Mouse (Mus musculus) hindbrain, embryonic 13.5 days (tissue): ENCODE results near the gene Aldh1a1. TPM values are rescaled to one million over a fixed set of nuclear protein-coding genes. Genes with fewer than 3 reads are reported as not detected.

ENCODE experiments used
- ATAC-seq: fragments of 200-750 bp; cut with Nextera tagmentation; 2 replicates; pipeline ENCODE4 v1.8.0; 2017; ENCODE audit warnings: moderate TSS enrichment; ENCODE audit not compliant: low FRiP score
- H3K27ac ChIP-seq: fragments of 300-500 bp; sonication (generic); 2 replicates; pipeline ENCODE4 v1.5.1; 2015; ENCODE audit warnings: inconsistent platforms, mild to moderate bottlenecking, moderate library complexity
- H3K27me3 ChIP-seq: fragments of 300-500 bp; sonication (generic); 2 replicates; pipeline ENCODE4 v1.6.1; 2015; ENCODE audit warnings: mild to moderate bottlenecking, inconsistent platforms
- H3K36me3 ChIP-seq: fragments of 300-500 bp; sonication (generic); 2 replicates; pipeline ENCODE4 v1.6.1; 2015; ENCODE audit warnings: mild to moderate bottlenecking, inconsistent platforms
- H3K4me1 ChIP-seq: fragments of 300-500 bp; sonication (generic); replicated peaks from 2 replicates; pipeline ENCODE4 v1.6.1; 2015; ENCODE audit warnings: inconsistent platforms
- H3K4me2 ChIP-seq: fragments of 300-500 bp; sonication (generic); 2 replicates; pipeline ENCODE4 v1.6.1; 2015; ENCODE audit warnings: inconsistent platforms, mild to moderate bottlenecking, moderate library complexity
- H3K4me3 ChIP-seq: fragments of 300-500 bp; sonication (generic); 2 replicates; pipeline ENCODE4 v1.5.1; 2015; ENCODE audit warnings: mild to moderate bottlenecking, inconsistent platforms
- H3K9ac ChIP-seq: fragments of 300-500 bp; sonication (generic); 2 replicates; pipeline ENCODE4 v1.6.1; 2015; ENCODE audit warnings: mild to moderate bottlenecking, inconsistent platforms
- H3K9me3 ChIP-seq: fragments of 300-500 bp; sonication (generic); 2 replicates; pipeline ENCODE4 v1.6.1; 2016; ENCODE audit warnings: inconsistent platforms
- WGBS: fragments of 180-500 bp; shearing (Covaris S2); methylation state at CpG from one replicate; pipeline ENCODE4 v1.1.7; 2015; 5-methylcytosine and 5-hydroxymethylcytosine counted together
- polyA plus RNA-seq: library from polyadenylated mRNA; unstranded; fragments of >200 nt; fragmentation: Nextera tagmentation; extraction: Ambion mirVana; gene quantifications from 2 replicates; pipeline ENCODE4 v1.2.1, GENCODE M21; 2015

Gene Aldh1a1
- polyA plus RNA-seq, 1 experiment from 2014 or later: 1.3 TPM

DNA sequence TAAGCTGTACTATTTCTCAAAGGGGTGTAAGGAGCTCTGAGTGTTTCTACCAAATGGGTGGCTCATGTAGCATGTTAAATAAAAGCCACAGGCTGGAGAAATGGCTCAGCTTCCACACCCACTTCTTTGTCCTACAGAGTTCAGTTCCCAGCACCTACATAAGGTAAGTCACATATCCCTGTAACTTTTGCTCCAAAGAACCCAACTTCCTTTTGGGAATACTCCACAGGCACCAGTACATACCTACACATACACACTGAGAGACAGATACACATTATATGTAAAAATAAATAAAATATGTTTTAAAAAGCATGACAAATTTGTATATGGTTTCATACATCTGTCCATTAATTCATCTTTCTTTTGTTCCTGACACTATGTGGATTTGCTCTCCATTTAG is 66.0 kb downstream of the Aldh1a1 start:
- no peaks in the 10 kb centered on the region for H3K4me1 ChIP-seq
- no peak overlapping the region for H3K4me2 ChIP-seq
- no peaks in the 10 kb centered on the region for H3K9me3 ChIP-seq
- no peak overlapping the region for H3K9ac ChIP-seq
- H3K4me3 ChIP-seq: no peak overlapping the region
- H3K27me3 ChIP-seq: no peaks in the 10 kb centered on the region
- ATAC-seq: no peak
- H3K27ac ChIP-seq: no peak overlapping the region
- no peaks in the 10 kb centered on the region for H3K36me3 ChIP-seq

DNA sequence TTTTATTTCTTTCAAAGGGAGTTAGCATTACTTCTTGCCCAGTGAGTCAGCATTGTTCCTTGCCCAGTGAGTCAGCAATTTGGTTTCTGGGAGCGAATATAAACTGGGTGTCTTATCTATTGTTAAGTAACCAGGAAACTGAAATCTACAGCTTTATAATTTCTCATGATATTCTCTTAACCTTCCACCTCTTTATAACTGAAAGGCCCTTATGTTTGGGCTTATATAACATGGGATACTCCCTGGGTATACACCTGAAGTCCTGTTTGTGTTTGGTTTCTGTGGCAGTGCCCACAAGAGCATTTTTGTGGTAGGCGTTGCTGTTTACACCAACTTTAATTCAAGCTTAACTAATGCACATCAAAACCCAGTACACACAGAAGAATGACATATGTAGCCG is 66.4 kb downstream of the Aldh1a1 start:
- no peaks in the 10 kb centered on the region for H3K4me1 ChIP-seq
- no peaks in the 10 kb centered on the region for H3K36me3 ChIP-seq
- H3K9ac ChIP-seq: no peak overlapping the region
- H3K9me3 ChIP-seq: no peaks in the 10 kb centered on the region
- no peak overlapping the region for H3K27ac ChIP-seq
- WGBS: 83% methylated on average over 3 of the region's 3 CpGs
- no peak for ATAC-seq
- H3K4me3 ChIP-seq: no peak overlapping the region
- H3K27me3 ChIP-seq: no peaks in the 10 kb centered on the region
- no peak overlapping the region for H3K4me2 ChIP-seq

DNA sequence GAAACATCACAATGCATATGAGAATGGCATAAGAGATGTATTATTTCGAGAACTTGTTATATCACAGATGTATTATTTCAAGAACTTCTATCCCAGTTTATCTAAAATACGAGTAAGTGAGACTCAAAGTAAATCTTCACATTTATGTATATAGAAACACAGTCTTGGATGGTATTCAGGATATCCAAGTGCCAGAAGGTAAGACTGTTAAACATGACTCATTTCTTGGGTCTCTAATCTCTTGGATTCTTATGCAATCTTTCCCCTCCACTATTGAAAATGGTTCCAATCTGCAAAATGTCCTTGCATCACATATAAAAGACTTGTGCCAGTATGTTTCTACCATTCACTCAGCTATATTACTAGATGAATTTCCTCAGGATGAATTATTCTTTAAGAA is 67.4 kb downstream of the Aldh1a1 start:
- no peaks in the 10 kb centered on the region for H3K9me3 ChIP-seq
- 88% methylated on average over 2 of the region's 2 CpGs for WGBS
- H3K4me1 ChIP-seq: no peaks in the 10 kb centered on the region
- no peaks in the 10 kb centered on the region for H3K36me3 ChIP-seq
- no peak overlapping the region for H3K4me3 ChIP-seq
- ATAC-seq: no peak
- H3K4me2 ChIP-seq: no peak overlapping the region
- H3K9ac ChIP-seq: no peak overlapping the region
- H3K27me3 ChIP-seq: no peaks in the 10 kb centered on the region
- no peak overlapping the region for H3K27ac ChIP-seq

DNA sequence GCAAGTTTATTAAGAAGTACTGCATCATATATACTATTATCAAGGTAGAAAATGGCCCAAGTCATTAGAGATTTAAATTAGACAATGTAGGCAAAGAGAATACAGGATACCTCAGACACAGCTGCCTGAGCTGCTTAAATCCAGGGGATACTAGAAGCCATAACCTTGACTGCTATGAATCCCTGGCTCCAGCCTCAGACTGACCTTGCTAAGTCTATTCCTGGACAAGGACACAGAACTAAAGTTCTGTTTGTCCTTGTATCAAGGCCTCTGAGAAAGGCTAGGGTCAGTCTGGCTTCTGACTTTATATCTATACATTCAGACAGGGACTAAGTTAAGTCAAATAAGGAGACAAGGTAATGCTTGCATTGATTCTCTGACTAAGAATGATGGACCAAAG is 69.9 kb downstream of the Aldh1a1 start:
- no peaks in the 10 kb centered on the region for H3K9me3 ChIP-seq
- no peak overlapping the region for H3K4me2 ChIP-seq
- no peaks in the 10 kb centered on the region for H3K4me1 ChIP-seq
- H3K36me3 ChIP-seq: no peaks in the 10 kb centered on the region
- no peak for ATAC-seq
- H3K27ac ChIP-seq: no peak overlapping the region
- no peak overlapping the region for H3K4me3 ChIP-seq
- H3K27me3 ChIP-seq: no peaks in the 10 kb centered on the region
- no peak overlapping the region for H3K9ac ChIP-seq

DNA sequence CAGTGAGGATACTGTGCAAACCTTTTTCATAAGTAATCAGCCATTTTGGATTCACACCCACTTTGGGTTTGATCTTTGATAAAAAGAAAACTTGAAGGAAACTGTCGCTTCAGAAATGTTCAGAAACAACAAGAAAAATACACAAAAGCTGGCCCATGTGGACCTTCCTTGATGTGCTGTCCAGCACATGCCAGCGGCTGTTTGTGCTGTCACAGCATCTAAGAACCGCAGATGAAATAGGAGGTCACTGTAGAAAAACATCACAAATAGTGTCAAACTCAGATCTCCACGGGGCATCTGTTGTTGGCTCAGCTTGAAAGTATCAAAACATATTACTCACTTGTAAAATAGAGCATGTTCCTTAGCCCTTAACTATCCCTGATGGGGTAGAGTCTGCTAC is 73.8 kb downstream of the Aldh1a1 start:
- H3K9ac ChIP-seq: no peak overlapping the region
- ATAC-seq: no peak
- no peaks in the 10 kb centered on the region for H3K4me1 ChIP-seq
- H3K36me3 ChIP-seq: no peaks in the 10 kb centered on the region
- WGBS: 88% methylated on average over 4 of the region's 4 CpGs
- H3K4me2 ChIP-seq: no peak overlapping the region
- no peak overlapping the region for H3K27ac ChIP-seq
- no peak overlapping the region for H3K4me3 ChIP-seq
- no peaks in the 10 kb centered on the region for H3K9me3 ChIP-seq
- H3K27me3 ChIP-seq: no peaks in the 10 kb centered on the region

DNA sequence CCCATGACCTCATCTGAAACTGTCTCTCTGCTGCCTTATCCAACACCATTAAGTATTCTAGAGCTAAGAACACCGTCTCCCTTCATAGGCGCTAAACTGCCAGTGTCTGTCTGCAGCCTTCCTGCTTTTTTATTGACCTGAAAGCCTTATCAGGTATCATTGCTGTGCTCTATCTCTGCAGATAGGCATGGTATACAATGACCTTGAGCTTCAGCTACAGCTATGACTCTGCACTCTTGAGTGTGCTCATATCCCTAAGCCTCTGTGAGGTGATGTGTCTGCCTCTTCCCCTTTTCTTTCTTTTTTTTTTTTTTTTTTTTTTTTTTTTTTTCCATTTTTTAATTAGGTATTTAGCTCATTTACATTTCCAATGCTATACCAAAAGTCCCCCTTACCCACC is 74.5 kb downstream of the Aldh1a1 start:
- no peak overlapping the region for H3K9ac ChIP-seq
- no peak for ATAC-seq
- no peak overlapping the region for H3K4me2 ChIP-seq
- no peaks in the 10 kb centered on the region for H3K27me3 ChIP-seq
- 99% methylated on average over 2 of the region's 2 CpGs for WGBS
- H3K27ac ChIP-seq: no peak overlapping the region
- no peak overlapping the region for H3K4me3 ChIP-seq
- no peaks in the 10 kb centered on the region for H3K9me3 ChIP-seq
- no peaks in the 10 kb centered on the region for H3K4me1 ChIP-seq
- H3K36me3 ChIP-seq: no peaks in the 10 kb centered on the region

DNA sequence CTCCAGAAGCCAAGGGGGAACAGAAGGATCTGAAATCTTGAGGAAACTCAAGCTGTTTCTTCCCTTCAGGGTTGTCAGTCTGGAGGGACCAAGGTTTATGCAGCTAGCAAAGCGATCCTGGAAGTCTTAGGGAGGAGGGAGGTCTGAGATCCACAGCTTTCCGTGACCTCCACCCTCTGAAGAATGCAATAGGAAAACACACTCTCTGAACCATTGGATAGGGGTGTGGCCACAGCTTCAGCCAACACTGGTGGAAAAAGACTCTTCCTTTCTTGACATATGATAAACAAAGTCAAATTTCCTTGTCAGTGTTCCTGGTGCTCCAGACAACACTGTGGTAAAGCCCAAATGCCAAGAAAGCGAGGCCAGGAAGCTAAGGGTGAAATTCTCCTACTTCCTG is 84.5 kb downstream of the Aldh1a1 start:
- Histone ChIP-seq H3K27me3 (no peaks in the 10 kb centered on the region), H3K27ac (no peak overlapping the region), H3K36me3 (no peaks in the 10 kb centered on the region), H3K9me3 (no peaks in the 10 kb centered on the region), H3K4me3 (no peak overlapping the region), H3K4me2 (no peak overlapping the region), H3K9ac (no peak overlapping the region), H3K4me1 (no peaks in the 10 kb centered on the region)
- 71% methylated on average over 3 of the region's 3 CpGs for WGBS
- ATAC-seq: no peak

DNA sequence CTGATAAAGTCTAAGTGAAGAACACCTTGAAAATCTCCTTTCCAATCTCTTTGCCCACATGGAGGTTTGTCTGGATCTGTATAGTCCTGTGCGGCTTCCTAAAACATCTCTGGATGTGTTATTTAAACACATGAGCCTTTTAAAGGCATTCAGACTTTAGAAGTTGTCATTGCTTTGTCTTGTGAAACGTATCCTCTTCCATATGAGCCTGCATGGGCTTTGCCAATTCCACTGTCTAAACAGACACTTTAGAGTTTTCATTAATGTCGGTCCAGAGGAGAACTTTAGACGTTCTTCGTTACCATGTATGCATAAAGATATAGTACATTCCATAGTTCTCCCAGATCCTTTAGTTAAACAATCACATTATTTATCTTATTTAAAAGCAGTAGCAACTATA is 84.9 kb downstream of the Aldh1a1 start:
- WGBS: 85% methylated on average over 5 of the region's 5 CpGs
- Histone ChIP-seq H3K4me1 (no peaks in the 10 kb centered on the region), H3K27ac (no peak overlapping the region), H3K4me3 (no peak overlapping the region), H3K27me3 (no peaks in the 10 kb centered on the region), H3K9ac (no peak overlapping the region), H3K36me3 (no peaks in the 10 kb centered on the region), H3K4me2 (no peak overlapping the region), H3K9me3 (no peaks in the 10 kb centered on the region)
- no peak for ATAC-seq

DNA sequence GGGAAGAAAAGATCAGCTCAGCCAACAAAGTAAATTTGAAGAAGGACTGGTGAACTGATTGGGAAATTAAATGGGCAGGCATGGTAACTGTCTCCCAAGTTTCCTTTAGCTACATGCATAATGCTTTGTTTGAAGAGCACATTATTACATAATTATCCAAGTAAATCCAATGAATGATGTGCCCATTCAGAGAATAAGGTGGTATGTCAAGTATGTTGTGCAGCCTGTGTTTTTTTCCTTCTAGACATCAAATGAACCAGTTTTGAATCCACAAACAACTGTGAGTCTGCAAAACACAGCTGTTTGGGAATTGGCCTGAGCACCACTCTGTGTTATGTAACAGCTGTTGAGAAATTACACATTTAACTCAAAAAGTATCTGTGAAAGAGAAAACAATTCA is 107.4 kb downstream of the Aldh1a1 start:
- Histone ChIP-seq H3K4me1 (no peaks in the 10 kb centered on the region), H3K4me2 (no peak overlapping the region), H3K27ac (no peak overlapping the region), H3K4me3 (no peak overlapping the region), H3K9ac (no peak overlapping the region), H3K9me3 (no peaks in the 10 kb centered on the region), H3K36me3 (no peaks in the 10 kb centered on the region), H3K27me3 (no peaks in the 10 kb centered on the region)
- no peak for ATAC-seq

DNA sequence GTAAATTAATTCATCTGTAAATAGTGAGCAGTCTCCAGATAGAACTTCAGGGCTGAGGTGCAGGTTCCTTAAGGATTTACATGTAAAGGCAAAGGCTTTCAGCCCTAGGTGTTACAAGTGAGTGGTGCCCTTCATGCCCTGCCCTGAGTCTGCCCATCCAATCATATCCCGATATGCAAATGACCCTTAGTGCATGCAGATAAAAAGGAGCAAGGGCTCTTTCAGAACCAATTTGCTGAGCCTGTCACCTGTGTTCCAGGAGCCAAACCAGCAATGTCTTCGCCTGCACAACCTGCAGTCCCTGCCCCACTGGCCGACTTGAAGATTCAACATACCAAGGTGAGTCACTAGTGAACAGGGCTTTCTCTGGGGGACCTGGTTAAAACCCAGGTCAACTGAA is 109.2 kb downstream of the Aldh1a1 start:
- Histone ChIP-seq H3K9ac (no peak overlapping the region), H3K27me3 (no peaks in the 10 kb centered on the region), H3K36me3 (no peaks in the 10 kb centered on the region), H3K27ac (no peak overlapping the region), H3K4me2 (no peak overlapping the region), H3K9me3 (no peaks in the 10 kb centered on the region), H3K4me1 (no peaks in the 10 kb centered on the region), H3K4me3 (no peak overlapping the region)
- WGBS: 75% methylated on average over 3 of the region's 3 CpGs
- ATAC-seq: no peak

DNA sequence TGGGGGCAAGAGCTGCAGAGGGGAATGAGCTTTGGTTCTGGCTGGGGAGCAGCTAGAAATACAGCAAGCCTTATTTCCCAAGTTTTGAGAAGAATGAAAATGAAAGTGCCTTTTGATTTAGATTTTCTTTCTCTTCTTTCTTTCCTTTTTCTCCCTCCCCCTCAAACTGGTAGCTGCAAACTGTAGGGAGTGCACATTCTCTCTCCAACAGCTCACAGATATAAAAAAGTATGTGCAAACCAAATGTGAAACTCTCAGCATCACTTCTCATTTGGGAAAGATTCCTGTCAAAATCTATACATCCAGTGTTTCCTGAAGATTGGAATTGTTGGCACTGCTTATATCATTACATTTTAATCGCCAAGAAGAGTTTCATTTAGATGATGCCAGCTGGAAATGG is 110.7 kb downstream of the Aldh1a1 start:
- no peaks in the 10 kb centered on the region for H3K27me3 ChIP-seq
- H3K9me3 ChIP-seq: no peaks in the 10 kb centered on the region
- no peak overlapping the region for H3K4me3 ChIP-seq
- no peak for ATAC-seq
- H3K4me1 ChIP-seq: no peaks in the 10 kb centered on the region
- WGBS: 94% methylated on average over 1 of the region's 1 CpGs
- H3K27ac ChIP-seq: no peak overlapping the region
- H3K36me3 ChIP-seq: no peaks in the 10 kb centered on the region
- H3K4me2 ChIP-seq: no peak overlapping the region
- H3K9ac ChIP-seq: no peak overlapping the region

DNA sequence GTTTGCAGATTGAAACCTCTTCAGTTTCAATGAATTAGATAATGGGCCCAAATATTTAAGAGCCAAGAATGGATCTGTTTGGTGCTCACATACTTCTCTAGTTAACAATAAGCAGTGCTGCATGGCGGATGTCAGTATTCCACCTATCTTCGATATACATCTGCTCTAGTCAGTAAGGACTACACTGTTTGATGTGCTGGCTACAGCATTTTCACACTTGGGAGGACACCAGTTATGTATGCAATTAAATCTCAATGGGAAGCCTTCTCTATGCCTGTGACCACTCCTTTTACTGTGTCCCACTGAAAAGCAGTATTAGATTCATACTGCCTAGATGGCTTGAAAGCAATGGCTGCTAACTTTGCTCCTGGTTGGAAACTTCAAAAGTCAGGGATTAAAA is 111.4 kb downstream of the Aldh1a1 start:
- WGBS: 89% methylated on average over 2 of the region's 2 CpGs
- H3K9ac ChIP-seq: no peak overlapping the region
- no peaks in the 10 kb centered on the region for H3K27me3 ChIP-seq
- H3K36me3 ChIP-seq: no peaks in the 10 kb centered on the region
- no peaks in the 10 kb centered on the region for H3K9me3 ChIP-seq
- H3K4me1 ChIP-seq: no peaks in the 10 kb centered on the region
- no peak overlapping the region for H3K4me2 ChIP-seq
- no peak overlapping the region for H3K27ac ChIP-seq
- ATAC-seq: no peak
- H3K4me3 ChIP-seq: no peak overlapping the region

DNA sequence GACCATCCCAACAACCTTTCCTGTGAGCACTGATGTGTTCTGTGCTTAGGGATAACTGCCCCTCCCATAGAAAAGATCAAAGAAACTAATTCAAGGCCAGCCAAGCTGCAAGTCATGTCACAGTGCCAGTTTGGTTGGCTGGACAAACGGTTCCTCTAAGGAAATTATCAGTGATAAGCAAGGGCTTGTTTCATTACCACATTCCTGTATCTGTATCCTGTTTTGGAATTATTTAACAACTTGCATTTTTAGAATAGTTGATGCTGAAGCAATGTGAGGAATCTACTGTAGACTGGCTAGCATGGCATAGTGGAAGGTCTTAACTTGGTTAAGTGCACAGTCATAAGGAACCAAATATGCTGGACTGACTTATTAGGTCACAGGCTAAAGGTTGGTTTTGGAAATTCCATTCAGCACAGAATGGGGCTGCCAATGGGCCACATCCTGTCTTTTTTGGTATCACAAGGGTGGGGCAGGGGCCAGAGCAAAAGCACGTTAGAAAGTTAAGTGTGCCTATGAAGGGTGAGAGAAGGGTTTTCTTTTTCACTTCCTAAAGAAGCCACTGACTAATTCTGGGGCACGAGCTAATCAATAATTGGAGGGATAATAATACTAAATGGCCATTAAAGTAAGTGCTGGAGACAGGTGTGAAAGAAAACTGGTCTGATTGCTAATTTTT is 121.9 kb downstream of the Aldh1a1 start:
- 84% methylated on average over 3 of the region's 3 CpGs for WGBS
- no peaks in the 10 kb centered on the region for H3K27me3 ChIP-seq
- no peak overlapping the region for H3K4me2 ChIP-seq
- no peak overlapping the region for H3K27ac ChIP-seq
- ATAC-seq: no peak
- no peaks in the 10 kb centered on the region for H3K4me1 ChIP-seq
- H3K9ac ChIP-seq: no peak overlapping the region
- no peak overlapping the region for H3K4me3 ChIP-seq
- no peaks in the 10 kb centered on the region for H3K36me3 ChIP-seq
- no peaks in the 10 kb centered on the region for H3K9me3 ChIP-seq

DNA sequence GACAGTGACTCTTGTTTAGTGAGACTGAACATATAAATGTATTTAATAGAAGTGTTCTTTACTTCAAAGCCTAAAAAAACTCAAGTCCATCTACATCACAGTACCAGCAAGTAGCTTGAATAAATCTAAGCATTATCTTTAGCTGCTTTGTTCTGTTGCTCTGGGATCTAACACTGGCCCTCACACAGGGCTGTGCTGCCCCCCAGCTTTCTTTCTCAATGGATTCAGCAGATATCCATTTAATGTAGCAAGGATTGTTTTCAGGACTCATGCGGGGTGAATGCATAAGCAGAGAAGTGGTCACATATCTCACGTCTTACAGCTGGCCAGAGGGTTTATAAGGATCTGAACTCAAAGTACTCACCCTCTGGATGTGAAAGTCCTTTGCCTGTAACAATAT is 129.9 kb downstream of the Aldh1a1 start:
- H3K27me3 ChIP-seq: no peaks in the 10 kb centered on the region
- H3K36me3 ChIP-seq: no peaks in the 10 kb centered on the region
- WGBS: 33% methylated on average over 2 of the region's 2 CpGs
- no peak overlapping the region for H3K4me3 ChIP-seq
- H3K9ac ChIP-seq: no peak overlapping the region
- H3K4me2 ChIP-seq: no peak overlapping the region
- H3K4me1 ChIP-seq: peaks cover 3% of the 10 kb centered on the region; the same call in 1 of the 2 replicates
- no peak overlapping the region for H3K27ac ChIP-seq
- H3K9me3 ChIP-seq: no peaks in the 10 kb centered on the region
- no peak for ATAC-seq
